ENCODE assay signal across 29 mouse cellular contexts in genomic region chr13:99025268-99025667, GRCm38 (mm10). TPM values are rescaled to one million over a fixed set of nuclear protein-coding genes. Genes with fewer than 3 reads are reported as not detected.
DNase-seq lines count a peak whose midpoint lies in the region; ATAC-seq lines count a peak whose summit lies in the region.
"Had no signal": no experiment of that assay in that cellular context is flagged by ENCODE, and none has a peak within 500 bp of the region (broad histone marks: within the 10 kb centered on the region; RNA-seq: fewer than 3 reads in every experiment).

No protein-coding gene starts in this region.

- no peaks in the 10 kb centered on the region for H3K36me3 ChIP-seq in intestine, embryonic 15.5 days
- H3K36me3 ChIP-seq in kidney, embryonic 16.5 days (ENCODE audit: insufficient read depth, low read length): no peaks in the 10 kb centered on the region
- H3K36me3 ChIP-seq: embryonic facial prominence, embryonic 10.5 days; heart, embryonic 13.5 days; hindbrain, embryonic 15.5 days; lung, embryonic 15.5 days; midbrain, embryonic 15.5 days had no signal

- H3K27me3 ChIP-seq in intestine, embryonic 15.5 days (replicated peaks): no peaks in the 10 kb centered on the region
- H3K27me3 ChIP-seq in kidney, embryonic 16.5 days (ENCODE audit: insufficient read depth, low read length): no peaks in the 10 kb centered on the region
- H3K27me3 ChIP-seq: CH12.LX; hindbrain, embryonic 15.5 days; lung, embryonic 15.5 days; midbrain, embryonic 15.5 days had no signal

- H3K9me3 ChIP-seq in intestine, embryonic 15.5 days: no peaks in the 10 kb centered on the region
- H3K9me3 ChIP-seq in kidney, embryonic 16.5 days (ENCODE audit: low read length): no peaks in the 10 kb centered on the region
- H3K9me3 ChIP-seq: embryonic facial prominence, embryonic 10.5 days; heart, embryonic 13.5 days; hindbrain, embryonic 15.5 days; lung, embryonic 15.5 days; midbrain, embryonic 15.5 days had no signal

- peak; percentile 76 for ATAC-seq in intestine, embryonic 15.5 days
- peak; percentile 61; the same call in 1 of the 2 replicates for ATAC-seq in kidney, embryonic 16.5 days (ENCODE audit: low FRiP score, low TSS enrichment)
- ATAC-seq in megakaryocyte, adult 5-6 weeks (ENCODE audit: poor library complexity, severe bottlenecking): no peak
- ATAC-seq: midbrain, embryonic 15.5 days had no signal

- 0 out of 2 replicates have a peak, but pooled peaks cover under 1% of the 10 kb centered on the region for H3K4me1 ChIP-seq in intestine, embryonic 15.5 days (replicated peaks)
- peaks cover 10% of the 10 kb centered on the region for H3K4me1 ChIP-seq in kidney, embryonic 16.5 days (ENCODE audit: insufficient read depth, low read length)

- no peak overlapping the region for H3K4me2 ChIP-seq in intestine, embryonic 15.5 days (replicated peaks)
- H3K4me2 ChIP-seq in kidney, embryonic 16.5 days (replicated peaks; ENCODE audit: low read depth, low read length): no peak overlapping the region
- H3K4me2 ChIP-seq: heart, embryonic 13.5 days; hindbrain, embryonic 15.5 days; lung, embryonic 15.5 days; midbrain, embryonic 15.5 days had no signal

- no peak overlapping the region for H3K4me3 ChIP-seq in intestine, embryonic 15.5 days (replicated peaks)
- no peak overlapping the region for H3K4me3 ChIP-seq in kidney, embryonic 16.5 days (ENCODE audit: low read length)
- H3K4me3 ChIP-seq: embryonic facial prominence, embryonic 10.5 days; heart, embryonic 13.5 days; hindbrain, embryonic 15.5 days; lung, embryonic 15.5 days; midbrain, embryonic 15.5 days; myocyte had no signal

- 74% methylated on average over 5 of the region's 5 CpGs for WGBS in intestine, embryonic 15.5 days
- 59% methylated on average over 5 of the region's 5 CpGs for WGBS in kidney, embryonic 16.5 days

- H3K27ac ChIP-seq in intestine, embryonic 15.5 days: no peak overlapping the region
- no peak overlapping the region for H3K27ac ChIP-seq in kidney, embryonic 16.5 days (ENCODE audit: low read length)
- H3K27ac ChIP-seq: embryonic facial prominence, embryonic 10.5 days; heart, embryonic 13.5 days; hindbrain, embryonic 15.5 days; liver, embryonic 14.5 days; lung, embryonic 15.5 days; midbrain, embryonic 15.5 days had no signal

- DNase-seq in adrenal gland, postnatal 14 days: peak; percentile 43
- DNase-seq in adrenal gland, adult 8-10 months: no peak
- DNase-seq in retina, embryonic 14.5 days (ENCODE audit: low spot score): peak; percentile 8
- DNase-seq in cerebellum, adult 11-12 months: no peak
- DNase-seq in spleen, adult 12 weeks (ENCODE audit: low spot score): no peak
- DNase-seq: cerebellum, adult 8-10 months; gastrocnemius, postnatal 10 days; heart, adult 18-20 months; heart, postnatal 36 days; spleen, adult 18-20 months; thymus, postnatal 25 days had no signal

- H3K9ac ChIP-seq in intestine, embryonic 15.5 days: no peak overlapping the region
- no peak overlapping the region for H3K9ac ChIP-seq in kidney, embryonic 16.5 days (replicated peaks; ENCODE audit: low read length)
- H3K9ac ChIP-seq: heart, embryonic 13.5 days; hindbrain, embryonic 15.5 days; liver, embryonic 14.5 days; lung, embryonic 15.5 days; midbrain, embryonic 15.5 days had no signal

RNA-seq across cellular contexts. Expression of gene 1700024P04Rik, which starts 40.9 kb away (rescaled TPM):
- total RNA-seq in adrenal gland, postnatal 14 days (2021): not detected in 2 replicates
- total RNA-seq in adrenal gland, adult 8-10 months (2022): not detected
- not detected in 2 replicates for polyA plus RNA-seq in intestine, embryonic 15.5 days (2015; fragmentation: Nextera tagmentation; extraction: Ambion mirVana)
- polyA plus RNA-seq in kidney, embryonic 16.5 days (2015; fragmentation: Nextera tagmentation; extraction: Ambion mirVana): not detected in 2 replicates
- not detected in 2 replicates for total RNA-seq in megakaryocyte, adult 5-6 weeks (2015)
- total RNA-seq in megakaryocyte, adult 5-6 weeks (2017): not detected in 2 replicates
- total RNA-seq: CH12.LX; common myeloid progenitor, adult 5-6 weeks; gastrocnemius, postnatal 10 days; heart, adult 18-20 months; heart, postnatal 36 days; layer of hippocampus, postnatal 14 days; megakaryocyte progenitor cell, adult 5-6 weeks; MEL had no signal
- polyA plus RNA-seq: embryonic facial prominence, embryonic 10.5 days; forebrain, embryonic 11.5 days; heart, embryonic 13.5 days; hindbrain, embryonic 15.5 days; limb, embryonic 14.5 days; liver, embryonic 14.5 days; lung, embryonic 15.5 days; midbrain, embryonic 15.5 days; myocyte; neural tube, embryonic 14.5 days had no signal

Comparison
In these comparisons a context has a peak if more than half of its experiments do, and no peak if none do; other contexts are left out.
1. DNase-seq: peak in adrenal gland, postnatal 14 days (single experiment) and retina, embryonic 14.5 days (single experiment); none in adrenal gland, adult 8-10 months (single experiment), cerebellum, adult 11-12 months (single experiment) and spleen, adult 12 weeks (single experiment).